Mouse (Mus musculus) CD8-positive naive resting alpha-beta T cell, adult 2 months (primary cell): ENCODE data around the gene Gm2381.
"Not testable (repeated sequence)": the region's sequence is repeated elsewhere in the genome, so short reads cannot be mapped to it uniquely, and the experiment has no call there.

Source experiments
- DNase-seq, 2 experiments: peaks; one replicate each; pipeline ENCODE4 v3.0.0; 2022; ENCODE audit warnings: low read depth in 2 of 2, low spot score in 2 of 2

The Gm2381 gene

DNA sequence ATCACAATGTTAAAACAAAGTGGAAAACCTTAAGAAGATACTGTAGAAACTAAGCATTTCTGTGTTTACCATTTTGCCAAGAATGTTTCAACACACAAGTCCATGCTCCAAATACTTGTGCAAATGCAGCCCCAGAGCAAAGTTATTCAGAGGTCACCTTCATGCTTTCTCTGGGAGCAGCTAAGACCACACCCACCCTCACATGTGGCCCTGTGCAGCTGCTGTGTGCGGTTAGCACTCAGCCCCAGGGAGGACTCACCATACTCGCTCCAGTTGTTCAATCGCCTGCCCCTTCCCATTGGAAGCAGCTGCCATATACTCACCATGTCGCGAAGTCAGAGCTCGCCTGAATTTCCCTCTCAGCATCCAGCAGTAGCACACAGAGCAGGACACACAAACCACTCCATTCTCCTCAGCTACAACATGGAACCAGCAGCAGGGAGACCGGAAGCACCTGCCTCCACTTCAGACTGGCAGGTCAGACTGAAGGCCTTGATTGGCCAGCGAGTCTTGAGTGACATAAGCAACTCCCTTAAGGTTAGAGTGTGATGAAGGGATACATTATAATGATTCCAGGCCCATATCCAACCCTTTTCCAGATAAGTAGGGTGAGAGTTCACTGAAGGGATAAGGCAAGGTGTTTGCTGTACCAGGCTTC lies at the start of gene Gm2381:
TSS of gene Gm2381 (minus strand) at position 434 of the 658 bp plus-strand sequence.
- DNase-seq, result not testable (repeated sequence)

DNA sequence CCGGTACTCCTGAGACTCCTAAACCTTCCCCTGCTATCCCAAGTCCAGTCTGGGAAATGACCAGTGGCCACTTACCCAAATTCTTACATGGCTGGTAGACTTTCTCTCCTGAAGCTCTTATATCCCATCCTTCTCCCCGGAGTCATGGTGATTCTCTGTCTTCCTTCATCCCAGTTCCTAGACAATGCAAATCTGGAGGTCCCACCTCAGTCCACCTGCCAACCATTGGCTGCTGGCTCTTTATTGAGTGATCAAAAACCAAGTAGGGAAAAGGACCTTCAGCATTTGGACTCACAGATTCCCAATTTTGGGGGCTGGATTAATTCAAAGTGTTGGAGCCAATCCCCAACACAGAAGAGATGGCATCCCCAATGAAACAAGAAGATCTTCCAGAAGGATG lies 31.0 kb upstream of the Gm2381 start:
- not testable (repeated sequence) for DNase-seq

GRCm38 (mm10) chr7:42878090-42878489 lies 11.1 kb upstream of the Gm2381 start:
- no peak for DNase-seq

- DNase-seq, result not testable (repeated sequence)
Measured at GRCm38 (mm10) chr7:42838366-42838765, 28.7 kb downstream of the Gm2381 start.

DNA sequence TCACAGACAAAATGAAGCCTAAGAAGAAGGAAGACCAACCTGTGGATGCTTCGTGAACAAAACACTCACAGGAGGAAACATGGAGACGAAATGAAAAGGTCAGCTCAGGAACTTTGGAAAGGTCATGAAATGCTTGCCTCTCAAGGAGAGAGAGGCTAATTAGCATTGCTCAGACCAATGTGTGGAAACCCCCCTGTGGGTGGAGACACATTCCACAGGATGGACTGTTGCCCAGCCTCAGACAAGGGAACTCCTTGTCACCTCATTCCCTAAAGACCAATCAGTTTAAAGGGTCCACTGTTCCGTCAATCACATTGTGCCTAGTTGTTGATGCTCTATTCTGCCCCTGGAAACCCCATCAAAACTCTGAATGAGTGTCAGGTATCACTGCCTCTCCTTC lies 34.8 kb downstream of the Gm2381 start:
- no peak for DNase-seq

DNA sequence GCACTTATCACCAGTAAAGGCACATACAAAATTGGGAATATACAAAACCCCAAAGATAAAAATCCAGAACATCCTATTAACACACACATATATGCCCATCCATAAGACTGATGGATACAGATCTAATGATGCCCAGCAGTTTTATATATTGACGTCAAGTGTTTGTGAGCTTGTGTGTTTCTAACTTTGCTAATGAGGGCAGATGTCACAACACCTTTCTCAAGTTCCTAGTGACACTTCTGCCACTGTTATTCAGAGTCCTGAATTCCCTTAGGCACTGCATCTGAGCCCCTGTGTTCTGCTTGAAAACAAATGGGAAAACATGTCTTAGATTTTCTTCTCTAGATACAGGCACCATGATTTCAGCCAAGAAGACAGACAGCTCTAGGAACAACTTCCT lies 73.6 kb downstream of the Gm2381 start, which contains the start of gene Vmn2r62:
TSS of gene Vmn2r62 (minus strand) at position 101 of the 400 bp plus-strand sequence.
- not testable (repeated sequence) for DNase-seq
